Comparison of ENCODE assay signal across 8 mouse cellular contexts in the genomic region with DNA sequence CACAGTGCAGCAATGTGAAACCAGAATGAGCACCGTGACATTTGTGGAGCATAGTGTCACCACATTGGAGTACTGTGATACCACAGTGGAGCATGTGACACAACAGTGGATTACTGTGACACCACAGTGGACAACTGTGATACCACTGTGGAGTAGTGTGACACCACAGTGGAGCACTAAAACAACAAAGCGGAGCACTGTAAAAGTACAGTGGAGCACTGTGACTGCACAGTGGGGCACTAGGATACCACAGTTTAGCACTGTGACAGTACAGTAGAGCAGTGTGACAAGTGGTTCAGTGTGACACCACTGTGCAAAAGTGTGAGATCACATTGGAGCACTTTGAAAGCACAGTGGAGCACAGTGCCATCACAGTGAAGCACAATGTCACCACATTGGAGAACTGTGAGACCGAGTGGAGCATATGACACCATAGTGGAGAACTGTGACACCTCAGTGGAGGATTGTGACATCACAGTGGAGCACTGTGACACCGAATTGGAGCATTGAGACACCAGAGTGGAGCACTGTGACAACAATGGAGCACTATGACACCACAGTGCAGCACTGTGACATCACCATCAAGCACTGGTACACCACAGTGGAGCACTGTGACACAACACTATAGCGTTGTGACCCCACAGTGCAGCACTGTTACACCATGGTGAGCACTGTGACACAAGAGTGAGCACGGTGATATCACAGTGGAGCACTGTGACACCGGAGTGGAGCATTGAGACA.
DNase-seq lines count a peak whose midpoint lies in the region; ATAC-seq and TF ChIP-seq lines count a peak whose summit lies in the region.

No protein-coding gene starts in this region.

- no peak overlapping the region for H3K27ac ChIP-seq in MEL (ENCODE audit: control insufficient read depth, low read depth, low read length)
- H3K27ac ChIP-seq in heart, embryonic 15.5 days: no peak overlapping the region
- H3K27ac ChIP-seq in liver, embryonic 12.5 days: no peak overlapping the region

- no peak for TF ChIP-seq POLR2A in MEL (IDR thresholded peaks at IDR 0.05; ENCODE audit: control insufficient read depth in 1 of 2, insufficient read depth in 1 of 2, low read depth in 1 of 2, low read length in 2 of 2, poor library complexity in 1 of 2)

- H3K36me3 ChIP-seq in MEL (ENCODE audit: control insufficient read depth in 1 of 2, insufficient read depth in 2 of 2, low read length in 2 of 2): no peaks in the 10 kb centered on the region
- H3K36me3 ChIP-seq in heart, embryonic 15.5 days: no peaks in the 10 kb centered on the region
- no peaks in the 10 kb centered on the region for H3K36me3 ChIP-seq in liver, embryonic 12.5 days

- H3K9me3 ChIP-seq in MEL (replicated peaks; ENCODE audit: insufficient read depth, low read length): no peaks in the 10 kb centered on the region
- peaks cover 35% of the 10 kb centered on the region for H3K9me3 ChIP-seq in heart, embryonic 15.5 days (replicated peaks)
- H3K9me3 ChIP-seq in liver, embryonic 12.5 days (replicated peaks): peaks cover 64% of the 10 kb centered on the region

- no peaks in the 10 kb centered on the region for H3K27me3 ChIP-seq in MEL (ENCODE audit: control insufficient read depth in 1 of 2, insufficient read depth in 2 of 2, low read length in 2 of 2)
- no peaks in the 10 kb centered on the region for H3K27me3 ChIP-seq in heart, embryonic 15.5 days
- H3K27me3 ChIP-seq in liver, embryonic 12.5 days (replicated peaks): no peaks in the 10 kb centered on the region

- TF ChIP-seq EP300 in MEL (IDR thresholded peaks at IDR 0.05; ENCODE audit: low read depth in 1 of 2, low read length in 2 of 2): no peak

- ATAC-seq in heart, embryonic 15.5 days (replicated peaks; ENCODE audit: insufficient number of reproducible peaks, insufficient read depth, low FRiP score, low read depth): peak; percentile 11; the same call in 1 of the 2 replicates
- ATAC-seq in liver, embryonic 12.5 days: peak; percentile 20; the same call in 1 of the 2 replicates

- peak; percentile 88 for DNase-seq in heart, adult 11 months
- DNase-seq in heart, postnatal 36 days: no peak
- DNase-seq in MEL (ENCODE audit: low read depth, low spot score): peak; percentile 50
- DNase-seq in testis, postnatal 10 days (ENCODE audit: low spot score): peak; percentile 43
- no peak for DNase-seq in cerebellum, adult 18-20 months
- no peak for DNase-seq in frontal cortex, postnatal 25 days (ENCODE audit: low spot score in 2 of 2)

- intact Hi-C loops in heart, postnatal 36 days (cut with DNase I): loop anchor here (1.0 kb wide), 1 partner anchor 13 kb away; no protein-coding TSS in a partner anchor

- no peaks in the 10 kb centered on the region for H3K79me2 ChIP-seq in MEL (ENCODE audit: control insufficient read depth, insufficient read depth, low read length, poor library complexity)

- no peak overlapping the region for H3K9ac ChIP-seq in MEL (ENCODE audit: control insufficient read depth, low read depth, low read length, poor library complexity, severe bottlenecking)
- H3K9ac ChIP-seq in heart, embryonic 15.5 days: no peak overlapping the region
- no peak overlapping the region for H3K9ac ChIP-seq in liver, embryonic 12.5 days

- no peak for TF ChIP-seq RAD21 in MEL (IDR thresholded peaks at IDR 0.05; ENCODE audit: low read depth, low read length)

- H3K4me3 ChIP-seq in MEL (ENCODE audit: control insufficient read depth in 1 of 2, insufficient read depth in 1 of 2, low read depth in 2 of 2, low read length in 2 of 2): no peak overlapping the region
- H3K4me3 ChIP-seq in heart, embryonic 15.5 days: no peak overlapping the region
- no peak overlapping the region for H3K4me3 ChIP-seq in liver, embryonic 12.5 days

- no peaks in the 10 kb centered on the region for H3K4me1 ChIP-seq in MEL (ENCODE audit: control insufficient read depth in 1 of 2, insufficient read depth in 2 of 2, low read length in 2 of 2)
- H3K4me1 ChIP-seq in heart, embryonic 15.5 days (replicated peaks): no peaks in the 10 kb centered on the region
- no peaks in the 10 kb centered on the region for H3K4me1 ChIP-seq in liver, embryonic 12.5 days

- no peak overlapping the region for H3K4me2 ChIP-seq in heart, embryonic 15.5 days
- H3K4me2 ChIP-seq in liver, embryonic 12.5 days: no peak overlapping the region

- no peak for TF ChIP-seq CTCF in MEL (IDR thresholded peaks at IDR 0.05 in 2 of 3, conservative IDR thresholded peaks at IDR 0.05 in 1 of 3; ENCODE audit: control insufficient read depth in 1 of 3, insufficient read depth in 1 of 3, low read depth in 2 of 3, low read length in 3 of 3, poor library complexity in 1 of 3, severe bottlenecking in 1 of 3)

- 54% methylated on average over 7 of the region's 7 CpGs for WGBS in heart, embryonic 15.5 days
- WGBS in liver, embryonic 12.5 days (ENCODE audit: insufficient replicate concordance): 43% methylated on average over 7 of the region's 7 CpGs

TF ChIP-seq in MEL, 35 proteins besides CTCF, POLR2A, EP300 and RAD21:
- TF ChIP-seq MAZ (IDR thresholded peaks at IDR 0.05; ENCODE audit: low read depth, low read length) (no peak), POLR2AphosphoS5 (IDR thresholded peaks at IDR 0.05; ENCODE audit: borderline replicate concordance, low read depth, low read length) (peak; percentile 9; the same call in 1 of the 2 replicates)

Comparison
In these comparisons a context has a peak if more than half of its experiments do, and no peak if none do; other contexts are left out.
1. DNase-seq: peak in heart, adult 11 months (single experiment), MEL (single experiment) and testis, postnatal 10 days (single experiment); none in heart, postnatal 36 days (0 of 2), cerebellum, adult 18-20 months (0 of 2) and frontal cortex, postnatal 25 days (0 of 2).